Mouse (Mus musculus) intestine, embryonic 14.5 days (tissue): ENCODE measurements at regions not wholly inside any gene's neighbourhood (a gene's known extent, or its start where the extent isn't known, plus 50 kb on each side); places are given as distances from the start of the nearest gene placed in this dataset.

ENCODE experiments used
- ATAC-seq: fragments of 200-750 bp; cut with Nextera tagmentation; replicated peaks from 2 replicates; pipeline ENCODE4 v1.8.0; 2017; ENCODE audit warnings: low read depth, moderate number of reproducible peaks, moderate TSS enrichment, moderate library complexity; ENCODE audit not compliant: low FRiP score, low TSS enrichment
- DNase-seq: peaks from one replicate; pipeline ENCODE4 v3.0.0-alpha.2; 2018; ENCODE audit warnings: low spot score
- H3K27ac ChIP-seq: fragments of 300-500 bp; sonication (generic); 2 replicates; pipeline ENCODE4 v1.5.1; 2014; ENCODE audit warnings: low read depth, mild to moderate bottlenecking, control low read depth
- H3K27me3 ChIP-seq: fragments of 300-500 bp; sonication (generic); replicated peaks from 2 replicates; pipeline ENCODE4 v1.6.1; 2014; ENCODE audit warnings: low read length, control low read depth; ENCODE audit not compliant: control insufficient read depth, insufficient read depth
- H3K36me3 ChIP-seq: fragments of 300-500 bp; sonication (generic); 2 replicates; pipeline ENCODE4 v1.6.1; 2014; ENCODE audit warnings: low read length, control low read depth; ENCODE audit not compliant: control insufficient read depth, insufficient read depth
- H3K4me1 ChIP-seq: fragments of 300-500 bp; sonication (generic); replicated peaks from 2 replicates; pipeline ENCODE4 v1.6.1; 2014; ENCODE audit warnings: low read length, control low read depth, mixed read lengths; ENCODE audit not compliant: control insufficient read depth, insufficient read depth
- H3K4me2 ChIP-seq: fragments of 300-500 bp; sonication (generic); 2 replicates; pipeline ENCODE4 v1.6.1; 2014; ENCODE audit warnings: low read length
- H3K4me3 ChIP-seq: fragments of 300-500 bp; sonication (generic); 2 replicates; pipeline ENCODE4 v1.5.1; 2014; ENCODE audit warnings: low read depth, low read length, control low read depth, mixed read lengths
- H3K9ac ChIP-seq: fragments of 300-500 bp; sonication (generic); 2 replicates; pipeline ENCODE4 v1.6.1; 2014; ENCODE audit warnings: mild to moderate bottlenecking, low read length
- H3K9me3 ChIP-seq: fragments of 300-500 bp; sonication (generic); 2 replicates; pipeline ENCODE4 v1.6.1; 2016; ENCODE audit warnings: low read length, control low read depth; ENCODE audit not compliant: control insufficient read depth
- WGBS: fragments of 180-500 bp; shearing (Covaris S2); extraction: QIAGEN DNeasy Blood & Tissue Kit; methylation state at CpG from one replicate; pipeline ENCODE4 v1.1.7; 2014; 5-methylcytosine and 5-hydroxymethylcytosine counted together

DNA sequence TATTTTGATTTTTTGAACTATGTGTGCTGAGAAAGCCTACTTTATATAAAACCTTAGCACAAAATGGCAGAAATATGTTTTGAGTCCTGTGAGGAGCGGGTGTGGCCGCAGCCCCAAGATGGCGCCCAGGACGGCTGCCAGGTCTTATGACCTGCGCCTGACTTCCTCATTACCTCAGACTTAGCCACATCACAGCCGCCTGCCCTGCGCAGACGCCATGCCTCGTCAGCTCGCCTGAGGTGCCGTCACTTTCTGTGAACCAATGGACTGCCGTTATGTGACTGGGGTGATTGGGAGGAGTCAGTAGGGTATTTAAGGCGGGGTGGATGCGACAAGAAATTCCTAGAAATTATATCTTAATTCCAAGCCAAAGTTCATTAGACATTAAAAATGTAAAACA is 171.7 kb upstream of the Foxn2 start:
- DNase-seq (no peak), ATAC-seq (no peak)
- 95% methylated on average over 14 of the region's 14 CpGs for WGBS
- Histone ChIP-seq H3K4me1 (no peaks in the 10 kb centered on the region), H3K4me2 (no peak overlapping the region), H3K27me3 (no peaks in the 10 kb centered on the region), H3K9me3 (peaks cover 4% of the 10 kb centered on the region; the same call in 1 of the 2 replicates), H3K4me3 (no peak overlapping the region), H3K9ac (no peak overlapping the region), H3K36me3 (no peaks in the 10 kb centered on the region), H3K27ac (no peak overlapping the region)

DNA sequence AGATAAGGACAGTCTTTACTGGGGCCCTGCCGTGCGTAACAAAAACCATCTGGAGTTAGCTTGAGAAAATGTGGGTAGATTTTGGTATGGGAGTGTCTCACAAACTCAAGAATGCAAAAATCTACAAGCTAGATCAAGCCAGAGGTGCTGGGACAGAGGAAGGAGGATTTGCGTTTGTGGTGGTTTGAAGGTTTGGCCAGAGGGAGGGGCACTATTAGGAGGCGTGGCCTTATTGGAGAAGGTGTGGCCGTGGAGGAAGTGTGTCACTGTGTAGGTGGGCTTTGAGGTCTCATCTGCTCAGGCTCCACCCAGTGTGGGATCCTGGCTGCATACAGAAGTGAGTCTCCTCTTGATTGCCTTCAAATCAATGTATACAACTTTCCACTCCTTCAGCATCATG is 169.6 kb upstream of the Foxn2 start:
- Histone ChIP-seq H3K27ac (no peak overlapping the region), H3K36me3 (no peaks in the 10 kb centered on the region), H3K27me3 (no peaks in the 10 kb centered on the region), H3K4me3 (no peak overlapping the region), H3K4me1 (0 out of 2 replicates have a peak, but pooled peaks cover 2% of the 10 kb centered on the region), H3K9ac (no peak overlapping the region), H3K4me2 (no peak overlapping the region), H3K9me3 (peaks cover 4% of the 10 kb centered on the region; the same call in 1 of the 2 replicates)
- ATAC-seq = no peak
- WGBS = 82% methylated on average over 5 of the region's 5 CpGs
- DNase-seq = no peak

DNA sequence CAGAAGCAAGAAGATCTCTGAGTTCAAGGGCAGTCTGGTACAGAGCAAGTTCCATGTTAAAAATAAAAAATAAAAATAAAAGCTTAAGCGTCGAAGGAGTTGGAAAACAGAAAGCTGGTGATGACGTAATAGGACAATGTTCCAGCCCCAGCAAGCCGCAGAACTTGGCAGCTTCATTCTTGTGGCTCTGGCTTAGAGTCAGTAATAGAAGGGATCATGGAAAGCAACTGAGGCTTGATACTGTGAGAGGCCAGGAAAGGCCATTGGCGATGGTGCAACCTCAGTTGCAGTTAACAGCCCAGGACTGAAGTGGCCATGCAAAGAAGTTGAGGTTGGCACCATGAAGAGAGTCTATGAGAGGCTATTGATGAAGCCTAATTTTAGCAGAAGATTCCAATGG is 168.3 kb upstream of the Foxn2 start:
- Histone ChIP-seq H3K9ac (no peak overlapping the region), H3K9me3 (peaks cover 3% of the 10 kb centered on the region; the same call in 1 of the 2 replicates), H3K27me3 (no peaks in the 10 kb centered on the region), H3K36me3 (no peaks in the 10 kb centered on the region), H3K4me2 (no peak overlapping the region), H3K4me1 (0 out of 2 replicates have a peak, but pooled peaks cover 2% of the 10 kb centered on the region), H3K4me3 (no peak overlapping the region), H3K27ac (no peak overlapping the region)
- DNase-seq (no peak), ATAC-seq (no peak)
- 97% methylated on average over 5 of the region's 5 CpGs for WGBS

DNA sequence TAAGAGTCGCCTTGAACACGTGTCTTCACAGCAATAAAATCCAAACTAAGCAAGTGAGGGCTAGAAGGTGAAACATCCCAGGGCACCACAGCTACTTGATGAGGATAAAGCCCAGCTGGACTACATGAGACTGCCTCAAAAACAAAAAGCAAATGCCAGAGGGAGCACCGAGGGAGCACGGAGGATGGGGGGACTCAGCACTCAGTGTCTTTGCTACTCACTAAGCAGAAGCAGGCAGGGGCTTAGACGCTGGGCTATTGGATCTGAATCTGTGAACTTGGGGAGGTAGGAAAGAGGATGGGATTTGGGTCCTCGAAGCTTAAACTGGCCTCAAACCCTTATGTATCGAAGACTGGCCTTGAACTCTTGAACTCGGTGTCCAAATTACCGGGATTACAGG is 167.0 kb upstream of the Foxn2 start:
- 79% methylated on average over 9 of the region's 9 CpGs for WGBS
- no peaks in the 10 kb centered on the region for H3K9me3 ChIP-seq
- no peak overlapping the region for H3K4me3 ChIP-seq
- no peak overlapping the region for H3K27ac ChIP-seq
- H3K4me1 ChIP-seq = 0 out of 2 replicates have a peak, but pooled peaks cover 2% of the 10 kb centered on the region
- H3K4me2 ChIP-seq = no peak overlapping the region
- no peaks in the 10 kb centered on the region for H3K27me3 ChIP-seq
- no peak for DNase-seq
- ATAC-seq = no peak
- H3K36me3 ChIP-seq = no peaks in the 10 kb centered on the region
- H3K9ac ChIP-seq = no peak overlapping the region

DNA sequence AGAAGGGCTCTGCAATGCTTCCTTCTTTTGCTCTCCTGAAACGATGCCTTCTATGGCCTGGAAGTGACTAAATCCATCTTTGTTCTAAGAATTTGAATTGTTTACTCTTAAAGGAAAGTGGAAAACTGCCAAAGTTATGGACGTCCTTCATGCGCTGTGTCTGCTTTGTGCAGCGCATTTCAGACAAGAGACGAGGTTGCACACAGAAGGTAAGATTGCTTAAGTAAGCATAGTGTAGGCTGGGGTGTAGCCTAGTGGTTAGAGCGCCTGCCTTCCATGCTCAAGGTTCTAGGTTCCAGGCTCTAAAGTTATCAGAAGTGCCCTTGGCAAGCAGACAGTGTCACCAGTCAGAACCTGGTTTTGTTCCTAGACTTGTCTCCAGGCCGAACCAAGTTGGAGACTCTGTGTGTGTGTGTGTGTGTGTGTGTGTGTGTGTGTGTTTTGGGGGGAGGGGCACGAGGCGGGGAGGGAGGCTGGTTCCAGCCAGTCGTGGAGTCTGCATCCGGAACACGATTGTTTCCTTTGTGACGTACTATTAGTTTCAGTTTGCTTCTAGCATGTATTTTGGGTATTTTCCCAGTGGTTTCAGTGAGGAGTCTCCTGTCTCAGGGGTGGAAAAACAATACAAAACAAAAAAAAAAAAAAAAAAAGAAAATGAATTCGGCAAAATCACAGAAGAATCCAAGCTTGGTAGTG is 166.4 kb upstream of the Foxn2 start:
- no peak overlapping the region for H3K27ac ChIP-seq
- H3K4me3 ChIP-seq = no peak overlapping the region
- no peak overlapping the region for H3K9ac ChIP-seq
- no peak for ATAC-seq
- 63% methylated on average over 14 of the region's 14 CpGs for WGBS
- no peaks in the 10 kb centered on the region for H3K9me3 ChIP-seq
- no peaks in the 10 kb centered on the region for H3K36me3 ChIP-seq
- 0 out of 2 replicates have a peak, but pooled peaks cover 2% of the 10 kb centered on the region for H3K4me1 ChIP-seq
- DNase-seq = peak; percentile 55
- H3K27me3 ChIP-seq = no peaks in the 10 kb centered on the region
- H3K4me2 ChIP-seq = no peak overlapping the region

DNA sequence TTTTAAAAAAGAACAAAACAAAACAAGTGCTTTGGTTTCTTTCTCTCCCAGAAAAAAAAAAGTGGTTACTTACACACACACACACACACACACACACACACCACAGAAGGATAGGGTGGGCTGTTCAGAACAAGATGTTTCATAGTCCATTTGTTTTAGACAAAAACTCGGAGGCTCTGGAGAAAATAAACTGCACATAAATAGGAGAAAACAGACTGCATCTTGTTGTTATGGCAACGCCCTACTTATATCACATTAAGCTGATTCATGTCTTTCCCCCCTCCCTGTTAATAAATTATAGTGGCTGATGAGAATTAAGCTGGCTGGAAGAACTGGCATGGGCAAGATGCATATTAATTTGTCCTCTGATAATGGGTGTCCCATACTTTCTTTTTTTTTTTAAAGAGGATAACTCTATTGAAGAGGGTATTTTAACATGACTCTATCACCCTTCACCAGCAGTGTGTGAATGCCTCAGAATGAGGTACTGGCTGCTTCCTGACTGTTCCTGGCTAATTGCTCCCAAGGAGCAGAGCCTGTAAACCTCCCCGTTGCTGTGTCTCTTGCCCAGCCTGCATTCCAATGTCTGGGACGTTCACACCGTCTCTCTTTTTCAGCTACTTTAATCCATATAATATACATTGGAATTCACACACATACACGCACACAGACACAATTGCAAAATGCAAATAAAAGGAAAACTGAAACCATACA is 165.6 kb upstream of the Foxn2 start:
- no peaks in the 10 kb centered on the region for H3K36me3 ChIP-seq
- H3K4me1 ChIP-seq = 0 out of 2 replicates have a peak, but pooled peaks cover 2% of the 10 kb centered on the region
- DNase-seq (no peak), ATAC-seq (no peak)
- no peaks in the 10 kb centered on the region for H3K9me3 ChIP-seq
- 39% methylated on average over 6 of the region's 6 CpGs for WGBS
- no peaks in the 10 kb centered on the region for H3K27me3 ChIP-seq
- no peak overlapping the region for H3K9ac ChIP-seq
- H3K4me3 ChIP-seq = no peak overlapping the region
- H3K27ac ChIP-seq = no peak overlapping the region
- no peak overlapping the region for H3K4me2 ChIP-seq

DNA sequence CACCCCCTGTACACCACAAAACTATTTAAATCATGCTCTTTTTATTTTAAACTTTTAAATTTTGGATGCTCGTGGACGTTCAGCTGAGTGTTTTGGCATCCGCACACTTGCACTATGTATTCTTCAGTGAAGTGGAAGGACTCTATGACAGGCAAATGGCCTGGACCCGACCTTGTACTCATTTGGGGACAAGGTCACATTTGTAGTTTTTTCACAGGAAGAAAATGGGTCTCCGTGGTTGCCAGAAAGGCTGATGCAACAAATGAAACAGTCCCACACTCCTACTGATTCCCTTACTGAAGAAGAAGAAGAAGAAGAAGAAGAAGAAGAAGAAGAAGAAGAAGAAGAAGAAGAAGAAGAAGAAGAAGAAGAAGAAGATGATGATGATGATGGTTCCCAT is 160.9 kb upstream of the Foxn2 start:
- Histone ChIP-seq H3K27ac (no peak overlapping the region), H3K27me3 (no peaks in the 10 kb centered on the region), H3K36me3 (no peaks in the 10 kb centered on the region), H3K9ac (no peak overlapping the region), H3K4me3 (no peak overlapping the region), H3K4me2 (no peak overlapping the region), H3K4me1 (no peaks in the 10 kb centered on the region), H3K9me3 (no peaks in the 10 kb centered on the region)
- ATAC-seq (no peak), DNase-seq (no peak)
- WGBS = 83% methylated on average over 5 of the region's 5 CpGs

DNA sequence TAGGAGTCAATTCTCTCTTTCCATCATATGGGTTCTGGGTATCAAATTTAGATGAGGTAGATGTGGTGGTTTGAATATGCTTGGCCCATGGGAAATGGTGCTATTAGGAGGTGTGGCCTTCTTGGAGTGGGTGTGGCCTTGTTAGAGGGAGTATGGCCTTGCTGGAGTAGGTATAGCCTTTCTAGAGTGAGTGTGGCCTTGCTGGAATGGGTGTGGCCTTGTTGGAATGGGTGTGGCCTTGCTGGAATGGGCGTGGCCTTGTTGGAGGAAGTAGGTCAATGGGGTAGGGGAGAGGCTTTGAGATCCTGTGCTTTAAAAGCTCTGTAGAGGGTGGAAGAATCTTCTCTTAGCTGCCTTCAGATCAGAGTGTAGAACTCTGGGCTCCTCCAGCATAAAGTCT is 157.8 kb upstream of the Foxn2 start:
- Histone ChIP-seq H3K9ac (no peak overlapping the region), H3K4me1 (no peaks in the 10 kb centered on the region), H3K27ac (no peak overlapping the region), H3K4me2 (no peak overlapping the region), H3K27me3 (no peaks in the 10 kb centered on the region), H3K9me3 (no peaks in the 10 kb centered on the region), H3K36me3 (no peaks in the 10 kb centered on the region), H3K4me3 (no peak overlapping the region)
- DNase-seq (no peak), ATAC-seq (no peak)
- WGBS = 63% methylated on average over 1 of the region's 1 CpGs

DNA sequence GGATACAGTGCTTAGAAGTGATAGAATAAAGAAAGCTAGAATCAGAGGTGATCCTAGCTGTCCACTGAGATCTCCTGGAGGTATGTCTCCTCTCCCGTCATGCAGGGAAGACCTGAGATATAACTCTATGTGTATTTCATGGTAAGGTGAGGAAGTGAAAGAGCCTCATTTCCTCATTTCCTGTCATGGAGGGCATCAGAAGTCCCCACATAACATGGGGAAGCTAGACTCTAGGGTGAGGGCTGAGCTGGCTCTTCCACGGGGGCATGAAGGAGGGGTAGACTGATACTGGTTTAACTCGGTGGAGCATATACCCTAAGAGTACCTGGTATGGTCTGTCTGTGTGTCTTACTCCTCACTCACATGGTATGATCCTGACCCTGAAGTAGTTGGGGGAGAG is 156.0 kb upstream of the Foxn2 start:
- Histone ChIP-seq H3K27ac (no peak overlapping the region), H3K4me2 (no peak overlapping the region), H3K9me3 (peaks cover 11% of the 10 kb centered on the region; the same call in 1 of the 2 replicates), H3K27me3 (no peaks in the 10 kb centered on the region), H3K4me3 (no peak overlapping the region), H3K4me1 (no peaks in the 10 kb centered on the region), H3K36me3 (no peaks in the 10 kb centered on the region), H3K9ac (no peak overlapping the region)
- DNase-seq = no peak
- no peak for ATAC-seq
- 87% methylated on average over 3 of the region's 3 CpGs for WGBS
